Mouse (Mus musculus) G1E (cell line): Measurements from ENCODE around the gene Thada.

ENCODE experiments used
- CTCF ChIP-seq: IDR thresholded peaks from 2 replicates; pipeline ENCODE4 v1.5.1; 2012; ENCODE audit warnings: low read depth, low read length, inconsistent platforms, mixed read lengths
- GATA1 ChIP-seq: IDR thresholded peaks from 2 replicates; pipeline ENCODE4 v1.6.1; 2012; ENCODE audit warnings: borderline replicate concordance, low read length, inconsistent platforms, mixed read lengths
- GATA2 ChIP-seq: IDR thresholded peaks from 2 replicates; pipeline ENCODE4 v1.6.1; 2012; ENCODE audit warnings: low read depth, low read length, inconsistent platforms, borderline replicate concordance
- POLR2AphosphoS5 ChIP-seq: IDR thresholded peaks from 2 replicates; pipeline ENCODE4 v1.6.1; 2012; ENCODE audit warnings: low read depth, low read length, inconsistent platforms; ENCODE audit not compliant: insufficient replicate concordance
- TAL1 ChIP-seq: conservative IDR thresholded peaks from 2 replicates; pipeline ENCODE4 v1.6.1; 2012; ENCODE audit warnings: low read depth, low read length, inconsistent platforms, mixed read lengths

DNA sequence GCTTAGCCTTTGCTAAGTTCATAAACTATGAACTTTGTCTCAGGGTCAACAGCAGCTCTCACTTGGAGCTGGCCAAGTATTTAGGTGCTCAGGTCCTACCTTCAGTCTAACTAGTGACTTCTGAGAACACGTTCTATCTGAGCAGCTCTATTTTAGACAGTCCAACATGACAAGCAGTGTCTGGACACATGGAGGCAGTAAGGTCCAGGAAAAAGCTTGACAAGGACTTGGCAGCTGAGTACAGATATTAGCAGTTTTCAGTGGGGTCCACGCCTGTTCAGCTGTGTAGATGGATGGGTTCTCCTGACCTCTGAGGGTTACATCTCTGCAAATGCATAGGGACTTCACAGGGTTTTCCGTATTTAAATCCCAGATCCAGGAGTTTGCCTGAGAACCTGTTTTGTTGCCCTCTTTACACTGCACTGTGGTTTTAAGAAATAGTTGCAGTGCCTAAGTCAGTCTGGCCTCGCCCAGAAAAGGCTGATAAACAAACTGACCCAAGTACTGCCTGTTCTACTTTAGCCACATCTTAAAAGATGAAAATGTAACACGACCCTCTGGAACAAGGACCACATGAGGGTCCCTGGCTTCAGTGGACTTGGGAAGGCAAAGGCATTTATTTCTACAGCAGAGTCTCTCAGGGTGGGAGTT, 200.4 kb downstream of the Thada start:
- TF ChIP-seq CTCF, result no peak
- TF ChIP-seq GATA1, result no peak
- no peak for TF ChIP-seq TAL1
- TF ChIP-seq POLR2AphosphoS5, result no peak
- no peak for TF ChIP-seq GATA2
